Mouse (Mus musculus) retina, postnatal 1 day (tissue): ENCODE results near the gene Ccdc73.

Experiments used
- DNase-seq: peaks from one replicate; pipeline ENCODE4 v3.0.0-alpha.2; 2012

The Ccdc73 gene

GRCm38 (mm10) chr2:105030505-105030904 is 162.9 kb downstream of the Ccdc73 start:
- DNase-seq: no peak

DNA sequence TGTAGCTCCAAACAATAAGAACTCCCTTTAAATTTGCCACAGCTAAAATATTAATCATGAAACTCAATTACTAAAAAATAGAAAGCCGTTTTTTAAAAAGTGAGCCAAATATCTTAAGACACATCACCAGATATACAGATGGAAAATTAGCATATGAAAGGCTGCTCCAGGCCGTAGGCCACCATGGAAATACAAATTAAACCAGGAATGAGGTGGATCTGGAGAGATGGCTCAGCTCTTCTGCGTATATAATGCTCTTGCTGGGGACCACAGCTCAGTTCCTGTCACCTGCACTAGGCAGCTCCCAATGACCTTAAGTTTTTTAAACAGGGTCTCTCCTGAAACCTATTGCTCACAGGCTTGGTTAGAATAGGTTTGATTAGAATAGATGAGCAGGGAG is 166.5 kb downstream of the Ccdc73 start:
- DNase-seq: no peak

- DNase-seq: peak; percentile 41
Measured at GRCm38 (mm10) chr2:105035985-105036384, 168.4 kb downstream of the Ccdc73 start.

DNA sequence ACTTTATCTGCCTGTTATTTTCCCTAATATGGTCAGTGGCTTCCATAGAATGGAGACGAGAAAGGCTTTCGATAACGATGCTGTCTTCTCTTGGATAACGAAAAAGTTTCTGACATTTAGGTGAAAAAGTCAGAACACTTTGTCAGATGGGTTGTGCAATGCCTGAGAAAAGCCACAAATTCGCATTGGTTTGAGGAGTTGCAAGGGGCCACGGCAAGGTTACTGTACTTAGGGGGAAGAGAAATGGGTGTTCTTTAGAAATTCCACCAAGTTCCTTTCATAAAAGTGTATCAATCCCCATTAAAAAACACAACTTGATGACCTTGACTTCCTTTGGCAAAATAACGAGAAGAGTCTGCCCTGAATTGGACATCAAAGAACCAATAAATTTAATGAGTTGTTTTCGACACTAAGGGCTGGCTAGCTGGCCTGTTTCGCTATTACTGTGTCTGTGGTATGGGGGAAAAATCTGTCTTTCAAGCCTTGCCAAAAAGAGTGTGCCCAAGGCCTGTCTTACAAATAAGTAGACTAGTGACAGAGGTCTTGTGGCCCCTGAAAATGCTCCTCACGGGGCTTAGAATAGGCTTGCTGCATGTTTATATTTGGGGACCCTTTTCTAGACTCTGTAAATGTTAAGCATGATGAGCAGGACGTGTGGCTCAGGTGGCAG is 168.9 kb downstream of the Ccdc73 start:
- DNase-seq: no peak

- DNase-seq: no peak
Measured at GRCm38 (mm10) chr2:105037956-105038569, 170.5 kb downstream of the Ccdc73 start.

GRCm38 (mm10) chr2:105038879-105039278 is 171.3 kb downstream of the Ccdc73 start:
- DNase-seq: no peak

DNA sequence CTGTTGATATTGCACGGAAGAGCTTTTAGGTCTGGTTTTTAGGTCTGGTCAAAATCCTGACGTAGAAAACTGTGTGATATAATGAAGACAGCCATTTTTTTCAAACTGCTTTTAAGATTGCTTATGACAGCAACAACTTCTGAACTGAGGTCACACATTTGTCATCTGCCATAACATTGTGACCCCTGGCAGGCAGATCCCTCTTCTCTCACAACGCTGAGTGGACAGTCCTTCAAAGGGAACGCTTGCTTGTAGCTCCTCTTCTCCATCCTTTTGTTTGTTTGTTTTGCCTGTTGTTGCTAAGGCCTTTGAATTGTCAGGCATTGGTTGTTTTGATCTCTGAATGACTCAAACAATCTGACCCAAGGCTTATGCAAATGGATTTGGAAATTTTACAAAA is 173.3 kb downstream of the Ccdc73 start:
- no peak for DNase-seq

DNA sequence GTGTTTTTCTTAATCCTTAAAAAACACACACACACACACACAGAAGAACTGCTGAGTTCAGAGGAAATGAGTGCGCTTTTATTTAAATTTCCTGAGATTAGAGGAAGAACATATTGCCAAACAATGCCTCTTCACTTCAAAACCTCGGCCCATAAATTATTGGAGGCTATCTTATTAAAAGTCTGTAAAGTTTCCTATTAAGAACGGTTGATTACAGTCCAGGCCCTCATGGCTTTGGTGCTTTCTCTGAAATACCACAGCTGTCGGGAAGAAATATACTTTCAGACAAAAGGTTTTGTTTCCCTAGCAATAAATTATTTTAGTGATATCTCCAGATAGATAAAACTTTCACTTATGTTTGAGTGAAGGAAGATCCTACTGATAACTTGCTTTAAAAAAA is 175.5 kb downstream of the Ccdc73 start:
- no peak for DNase-seq

GRCm38 (mm10) chr2:105048301-105048700 is 180.7 kb downstream of the Ccdc73 start:
- no peak for DNase-seq

DNA sequence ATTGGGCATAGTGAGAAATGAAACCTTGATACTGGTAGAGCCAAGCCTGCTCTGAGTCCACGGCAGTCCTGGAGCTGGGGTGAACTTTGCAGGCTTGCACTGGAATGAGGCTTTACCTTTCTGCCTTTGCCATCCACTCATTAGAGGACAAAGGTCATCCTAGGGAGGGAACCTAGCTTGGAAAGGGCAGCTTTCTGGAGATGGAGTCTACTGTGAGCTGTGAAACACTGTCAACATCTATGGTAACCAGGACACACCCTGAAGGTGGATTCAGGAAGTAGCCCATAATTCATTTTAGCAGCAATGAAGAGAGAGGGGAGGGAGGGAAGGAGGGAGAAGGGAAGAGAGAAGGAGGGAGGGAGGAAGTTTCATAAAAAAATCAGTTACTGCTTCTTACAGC is 187.9 kb downstream of the Ccdc73 start:
- DNase-seq: no peak

DNA sequence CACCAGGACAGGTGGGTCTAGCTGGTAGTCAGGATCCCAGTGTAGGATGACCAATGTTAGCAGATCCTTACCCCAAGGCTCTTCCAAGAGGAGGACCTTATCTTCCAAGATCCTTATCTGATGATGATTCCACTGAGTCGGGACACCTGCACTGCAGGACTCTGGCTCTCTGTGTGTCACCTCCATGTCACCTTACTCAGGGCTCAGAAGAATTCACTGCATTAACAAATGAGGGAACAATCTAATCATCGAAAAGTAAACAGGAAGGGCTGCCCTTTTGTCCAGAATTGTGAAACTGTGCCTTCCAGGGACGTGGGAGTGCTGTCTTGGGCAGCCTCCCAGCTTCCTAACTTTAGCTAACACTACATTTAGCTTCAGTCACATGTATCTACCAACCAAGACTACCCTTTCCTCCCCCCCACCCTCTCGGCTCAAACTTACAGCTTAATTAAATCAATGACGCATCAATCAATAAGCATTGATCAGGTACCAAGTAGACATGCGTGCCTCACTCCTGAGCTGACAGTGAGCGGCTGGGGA is 191.0 kb downstream of the Ccdc73 start:
- DNase-seq: no peak

- no peak for DNase-seq
Measured at GRCm38 (mm10) chr2:105062741-105063372, 195.3 kb downstream of the Ccdc73 start.
